Mouse (Mus musculus): Measurements from ENCODE around the gene Gprin2. TPM values are rescaled to one million over a fixed set of nuclear protein-coding genes. Genes with fewer than 3 reads are reported as not detected.

The Gprin2 gene
- polyA plus RNA-seq, 1 experiment from 2014 or later, result 0.32 TPM

DNA sequence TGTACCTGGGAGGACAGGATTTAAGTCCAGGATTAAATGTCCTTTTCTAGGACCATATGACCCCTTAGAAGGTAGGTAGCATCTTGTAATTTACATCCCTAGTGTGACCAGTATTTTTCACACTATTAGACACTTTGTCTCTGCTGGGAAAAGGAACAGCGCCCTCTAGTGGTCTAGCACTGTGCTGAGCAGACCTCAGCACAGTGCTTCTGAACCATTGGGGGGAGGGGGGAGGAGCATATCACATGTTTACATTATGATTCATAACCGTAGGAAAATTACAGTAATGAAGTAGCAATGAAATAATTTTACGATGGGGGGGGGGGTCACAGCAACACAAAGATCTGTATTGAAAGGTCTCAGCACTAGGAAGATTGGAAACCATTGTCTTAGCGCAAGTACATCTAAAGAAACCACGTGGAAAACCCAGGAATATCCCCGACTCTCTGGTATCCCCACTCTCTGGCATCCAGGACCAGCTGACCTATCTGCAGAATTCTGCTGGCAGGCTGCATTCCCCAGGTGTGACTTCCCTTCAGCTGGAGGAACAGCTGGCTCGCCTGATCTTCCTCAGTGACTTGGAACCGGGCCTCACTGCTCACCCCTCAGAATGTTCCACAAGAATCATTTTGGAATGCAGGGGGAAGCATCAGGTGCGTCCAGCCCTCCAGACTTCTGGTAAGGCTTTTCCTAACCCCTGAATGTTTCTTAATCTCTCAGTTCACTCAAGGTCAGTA, 46.7 kb downstream of the Gprin2 start:
- no peaks in the 10 kb centered on the region for H3K36me3 ChIP-seq (replicated peaks; ENCODE audit: control insufficient read depth, insufficient read depth, low read depth, low read length)
- no peak overlapping the region for H3K4me3 ChIP-seq (ENCODE audit: low read depth, low read length)
- peak; percentile 75 for DNase-seq (ENCODE audit: low spot score)
- no peak overlapping the region for H3K9ac ChIP-seq (replicated peaks; ENCODE audit: low read length)
- WGBS, result 53% methylated on average over 9 of the region's 9 CpGs
- H3K4me2 ChIP-seq (ENCODE audit: low read depth, low read length), result no peak overlapping the region
- no peak for ATAC-seq (replicated peaks; ENCODE audit: insufficient number of reproducible peaks, low FRiP score, low TSS enrichment, low read depth)
- H3K9me3 ChIP-seq (replicated peaks; ENCODE audit: control insufficient read depth, low read length), result no peaks in the 10 kb centered on the region
- H3K4me1 ChIP-seq (ENCODE audit: control insufficient read depth, insufficient read depth, low read length), result peaks cover 2% of the 10 kb centered on the region; the same call in 1 of the 2 replicates
- no peaks in the 10 kb centered on the region for H3K27me3 ChIP-seq (ENCODE audit: control insufficient read depth, insufficient read depth, low read length)
- H3K27ac ChIP-seq (replicated peaks; ENCODE audit: low read depth, low read length), result no peak overlapping the region

DNA sequence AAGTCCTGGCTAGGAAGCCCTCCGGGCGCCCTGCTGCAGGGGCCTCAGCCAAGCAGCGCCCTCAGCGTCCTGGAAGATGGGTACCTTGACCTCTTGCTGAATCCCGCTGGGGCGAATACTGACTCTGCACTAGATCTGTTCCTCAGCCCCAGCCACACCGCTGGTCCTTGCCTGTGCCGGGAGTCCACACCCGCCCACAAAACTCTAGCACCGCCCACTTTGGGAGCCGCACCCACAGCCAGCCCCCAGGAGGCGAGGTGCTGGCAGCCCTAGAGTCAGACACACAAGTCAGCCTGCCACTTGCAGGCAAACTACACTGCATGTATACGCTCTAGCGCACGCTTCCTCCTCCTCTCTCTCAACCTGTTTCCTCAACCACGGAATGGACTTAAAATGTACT, 49.1 kb downstream of the Gprin2 start, which contains the start of gene Npy4r:
Gene Npy4r (minus strand): TSS at position 148 of the 400 bp plus-strand sequence.
- Histone ChIP-seq H3K27me3 (ENCODE audit: control insufficient read depth, insufficient read depth, low read length) (no peaks in the 10 kb centered on the region), H3K4me3 (ENCODE audit: low read depth, low read length) (no peak within 1 kb of the TSS), H3K4me1 (ENCODE audit: control insufficient read depth, insufficient read depth, low read length) (peaks cover 2% of the 10 kb centered on the region; the same call in 1 of the 2 replicates), H3K27ac (replicated peaks; ENCODE audit: low read depth, low read length) (no peak within 1 kb of the TSS), H3K9ac (replicated peaks; ENCODE audit: low read length) (no peak within 1 kb of the TSS), H3K4me2 (ENCODE audit: low read depth, low read length) (no peak within 1 kb of the TSS; the same call in 1 of the 2 replicates), H3K9me3 (replicated peaks; ENCODE audit: control insufficient read depth, low read length) (no peaks in the 10 kb centered on the region), H3K36me3 (replicated peaks; ENCODE audit: control insufficient read depth, insufficient read depth, low read depth, low read length) (no peaks in the 10 kb centered on the region)
- ATAC-seq (replicated peaks; ENCODE audit: insufficient number of reproducible peaks, low FRiP score, low TSS enrichment, low read depth) (no peak; the same call in 1 of the 2 replicates), DNase-seq (ENCODE audit: low spot score) (peak; percentile 54)
- whole genome bisulfite sequencing, result 14% methylated on average over 16 of the region's 16 CpGs

DNA sequence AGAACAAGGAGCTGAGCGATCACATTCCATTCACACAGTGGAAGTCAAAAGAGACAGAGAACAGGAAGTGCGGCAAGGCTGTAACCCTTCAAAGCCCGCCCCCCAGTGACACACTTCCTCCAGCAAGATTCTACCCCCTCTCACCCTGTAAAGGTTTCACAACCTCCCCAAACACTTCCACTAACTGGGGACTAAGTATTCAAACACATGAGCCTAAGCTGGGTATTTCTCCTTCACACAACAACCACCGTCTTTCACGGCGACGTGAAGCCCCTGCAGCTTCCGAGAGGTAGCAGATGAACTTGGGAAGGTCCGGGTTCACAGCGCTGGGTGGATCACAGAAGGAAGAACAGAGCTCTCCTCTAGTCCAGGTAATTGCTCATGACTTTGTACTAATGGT, 58.5 kb downstream of the Gprin2 start:
- Histone ChIP-seq H3K4me2 (ENCODE audit: low read depth, low read length) (no peak overlapping the region), H3K4me1 (ENCODE audit: control insufficient read depth, insufficient read depth, low read length) (no peaks in the 10 kb centered on the region), H3K9me3 (replicated peaks; ENCODE audit: control insufficient read depth, low read length) (no peaks in the 10 kb centered on the region), H3K36me3 (replicated peaks; ENCODE audit: control insufficient read depth, insufficient read depth, low read depth, low read length) (no peaks in the 10 kb centered on the region), H3K4me3 (ENCODE audit: low read depth, low read length) (no peak overlapping the region), H3K27me3 (ENCODE audit: control insufficient read depth, insufficient read depth, low read length) (no peaks in the 10 kb centered on the region), H3K9ac (replicated peaks; ENCODE audit: low read length) (no peak overlapping the region), H3K27ac (replicated peaks; ENCODE audit: low read depth, low read length) (no peak overlapping the region)
- 91% methylated on average over 10 of the region's 10 CpGs for WGBS
- ATAC-seq (replicated peaks; ENCODE audit: insufficient number of reproducible peaks, low FRiP score, low TSS enrichment, low read depth), result no peak
- no peak for DNase-seq (ENCODE audit: low spot score)

DNA sequence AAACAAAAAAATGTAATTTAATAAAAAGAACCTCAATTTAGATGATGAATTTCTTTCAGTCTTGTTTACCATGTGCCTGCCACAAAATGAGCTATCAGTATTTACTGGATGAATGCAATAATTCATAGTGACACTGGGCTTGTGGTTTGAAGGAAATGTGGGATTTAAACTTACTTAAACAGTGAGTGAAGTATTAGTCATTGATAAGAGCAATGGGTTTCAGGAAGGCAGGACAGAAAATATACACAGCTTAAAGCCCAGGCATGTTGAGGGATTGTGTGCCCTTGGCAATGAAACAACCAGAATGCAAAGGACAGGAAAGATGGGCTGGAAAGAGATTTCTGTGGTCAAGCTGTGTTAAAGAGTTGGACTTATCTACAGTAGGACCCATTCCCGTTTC, 59.1 kb downstream of the Gprin2 start:
- WGBS, result 71% methylated on average over 1 of the region's 1 CpGs
- no peaks in the 10 kb centered on the region for H3K36me3 ChIP-seq (replicated peaks; ENCODE audit: control insufficient read depth, insufficient read depth, low read depth, low read length)

DNA sequence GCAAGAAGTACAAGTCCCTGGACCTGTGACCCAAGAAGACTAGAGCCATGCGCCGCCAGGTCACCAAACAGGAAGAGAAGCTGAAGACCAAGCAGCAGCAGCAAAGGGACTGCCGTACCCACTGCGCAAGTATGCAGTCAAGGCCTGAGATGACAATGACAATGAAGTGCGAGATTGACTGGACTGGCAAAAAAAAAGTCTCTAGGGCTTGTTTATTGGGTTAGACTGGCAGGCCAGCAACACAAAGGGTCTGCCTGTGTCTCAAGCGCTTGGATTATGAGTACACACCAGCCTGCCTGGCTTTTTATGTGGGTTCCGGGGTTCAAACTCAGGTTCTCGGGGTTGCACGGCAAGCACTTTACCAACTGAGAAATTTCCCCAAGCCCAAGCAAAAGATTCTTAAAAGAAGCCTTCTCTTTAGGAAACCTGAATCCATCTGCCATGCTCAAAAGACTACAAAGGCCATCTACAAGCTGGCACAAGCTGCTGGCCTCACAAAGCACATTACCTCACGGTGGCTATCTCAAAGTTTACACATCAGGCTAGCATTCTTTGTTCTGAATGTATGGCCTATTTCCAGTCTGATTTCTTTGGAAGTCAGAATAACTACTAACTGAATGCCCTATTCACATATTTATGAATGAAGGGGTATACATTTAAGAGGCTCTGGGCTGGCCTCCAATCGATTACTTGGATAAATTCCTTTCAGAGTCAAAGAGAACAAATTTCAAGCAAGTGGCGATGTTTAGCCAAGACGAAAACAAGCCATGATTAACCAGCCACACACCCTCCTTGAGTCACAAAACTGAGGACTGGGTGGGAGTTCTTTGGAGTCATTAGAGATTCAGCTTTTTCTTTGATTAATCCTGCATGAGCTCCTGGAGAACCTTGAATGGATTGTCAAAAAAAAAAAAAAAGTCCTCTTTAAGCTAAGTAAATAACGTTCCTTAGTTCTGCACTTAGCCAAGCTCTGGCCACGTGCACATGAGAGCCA, 61.5 kb downstream of the Gprin2 start:
- Histone ChIP-seq H3K9me3 (replicated peaks; ENCODE audit: control insufficient read depth, low read length) (no peaks in the 10 kb centered on the region), H3K4me2 (ENCODE audit: low read depth, low read length) (no peak overlapping the region), H3K27me3 (ENCODE audit: control insufficient read depth, insufficient read depth, low read length) (no peaks in the 10 kb centered on the region), H3K9ac (replicated peaks; ENCODE audit: low read length) (no peak overlapping the region), H3K4me3 (ENCODE audit: low read depth, low read length) (no peak overlapping the region), H3K27ac (replicated peaks; ENCODE audit: low read depth, low read length) (no peak overlapping the region), H3K4me1 (ENCODE audit: control insufficient read depth, insufficient read depth, low read length) (no peaks in the 10 kb centered on the region), H3K36me3 (replicated peaks; ENCODE audit: control insufficient read depth, insufficient read depth, low read depth, low read length) (no peaks in the 10 kb centered on the region)
- no peak for ATAC-seq (replicated peaks; ENCODE audit: insufficient number of reproducible peaks, low FRiP score, low TSS enrichment, low read depth)
- peak; percentile 4 for DNase-seq (ENCODE audit: low spot score)
- 82% methylated on average over 15 of the region's 15 CpGs for WGBS

More for the DNA sequence above, 59.1 kb downstream of the Gprin2 start:
- Histone ChIP-seq H3K27ac (replicated peaks; ENCODE audit: low read depth, low read length) (no peak overlapping the region), H3K4me2 (ENCODE audit: low read depth, low read length) (no peak overlapping the region), H3K4me1 (ENCODE audit: control insufficient read depth, insufficient read depth, low read length) (no peaks in the 10 kb centered on the region), H3K9me3 (replicated peaks; ENCODE audit: control insufficient read depth, low read length) (no peaks in the 10 kb centered on the region), H3K27me3 (ENCODE audit: control insufficient read depth, insufficient read depth, low read length) (no peaks in the 10 kb centered on the region), H3K4me3 (ENCODE audit: low read depth, low read length) (no peak overlapping the region), H3K9ac (replicated peaks; ENCODE audit: low read length) (no peak overlapping the region)
- no peak for DNase-seq (ENCODE audit: low spot score)
- ATAC-seq (replicated peaks; ENCODE audit: insufficient number of reproducible peaks, low FRiP score, low TSS enrichment, low read depth), result no peak

Other genes starting within 250 kb of the Gprin2 start
- gene Rbp3, start 247.7 kb downstream of the Gprin2 start, polyA plus RNA-seq (2014; fragmentation: Nextera tagmentation; extraction: Ambion mirVana), result not detected in 2 replicates
- gene Zfp488, start 222.9 kb downstream of the Gprin2 start, polyA plus RNA-seq (2014; fragmentation: Nextera tagmentation; extraction: Ambion mirVana), result 0.43 and 0.56 TPM in 2 replicates
- gene Gm30083, start 186.5 kb downstream of the Gprin2 start, polyA plus RNA-seq (2014; fragmentation: Nextera tagmentation; extraction: Ambion mirVana), result not detected in 2 replicates
- not detected in 2 replicates for gene Gm5460, start 184.9 kb downstream of the Gprin2 start, polyA plus RNA-seq (2014; fragmentation: Nextera tagmentation; extraction: Ambion mirVana)
- gene Antxrl, start 148.9 kb downstream of the Gprin2 start, polyA plus RNA-seq (2014; fragmentation: Nextera tagmentation; extraction: Ambion mirVana), result not detected in 2 replicates
- 5.3 and 6.6 TPM in 2 replicates for gene Anxa8, start 115.7 kb downstream of the Gprin2 start, polyA plus RNA-seq (2014; fragmentation: Nextera tagmentation; extraction: Ambion mirVana)
- gene A630023A22Rik, start 98.9 kb downstream of the Gprin2 start, polyA plus RNA-seq (2014; fragmentation: Nextera tagmentation; extraction: Ambion mirVana), result not detected in 2 replicates
- gene Npy4r, start 49.2 kb downstream of the Gprin2 start, polyA plus RNA-seq (2014; fragmentation: Nextera tagmentation; extraction: Ambion mirVana), result 0.20 TPM in 1 of 2 replicates, not detected in the other
- gene Syt15, start 17.9 kb upstream of the Gprin2 start, polyA plus RNA-seq (2014; fragmentation: Nextera tagmentation; extraction: Ambion mirVana), result 0.06 TPM in 1 of 2 replicates, not detected in the other
- gene Shld2, start 108.8 kb upstream of the Gprin2 start, polyA plus RNA-seq (2014; fragmentation: Nextera tagmentation; extraction: Ambion mirVana), result 10.0 and 11.6 TPM in 2 replicates
- gene Glud1, start 109.1 kb upstream of the Gprin2 start, polyA plus RNA-seq (2014; fragmentation: Nextera tagmentation; extraction: Ambion mirVana), result 97.2 and 97.5 TPM in 2 replicates
- gene Fam25c, start 153.8 kb upstream of the Gprin2 start, polyA plus RNA-seq (2014; fragmentation: Nextera tagmentation; extraction: Ambion mirVana), result not detected in 2 replicates
- gene Sncg, start 173.1 kb upstream of the Gprin2 start, polyA plus RNA-seq (2014; fragmentation: Nextera tagmentation; extraction: Ambion mirVana), result 50.6 and 76.6 TPM in 2 replicates
- gene Mmrn2, start 173.8 kb upstream of the Gprin2 start, polyA plus RNA-seq (2014; fragmentation: Nextera tagmentation; extraction: Ambion mirVana), result 5.4 and 5.8 TPM in 2 replicates